Mouse (Mus musculus): ENCODE measurements around the gene Arhgap10. TPM values are rescaled to one million over a fixed set of nuclear protein-coding genes. Genes with fewer than 3 reads are reported as not detected.
"Not testable (repeated sequence)": the region's sequence is repeated elsewhere in the genome, so short reads cannot be mapped to it uniquely, and the experiment has no call there.

Gene Arhgap10
- polyA plus RNA-seq, 1 experiment from 2014 or later: 3.9 TPM

DNA sequence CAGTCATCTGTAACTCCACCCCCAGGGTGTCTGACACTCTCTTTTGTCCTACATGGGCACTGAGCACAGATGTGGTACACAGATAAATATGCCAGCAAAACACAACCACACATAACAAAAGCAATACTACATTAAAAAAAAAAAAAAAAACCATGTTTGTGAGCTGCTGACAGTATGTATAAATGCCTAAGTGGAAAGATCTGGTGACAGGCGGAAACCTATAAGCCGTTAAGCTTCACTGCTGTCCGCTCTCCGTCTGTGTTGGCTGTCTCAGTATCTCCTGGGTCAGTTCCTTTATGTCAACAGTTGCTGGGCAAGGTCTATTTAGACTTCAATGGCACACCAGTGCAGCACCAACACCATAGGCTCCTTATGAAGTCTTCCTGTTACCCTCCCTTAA lies 188.0 kb downstream of the Arhgap10 start:
- no peak for ATAC-seq

DNA sequence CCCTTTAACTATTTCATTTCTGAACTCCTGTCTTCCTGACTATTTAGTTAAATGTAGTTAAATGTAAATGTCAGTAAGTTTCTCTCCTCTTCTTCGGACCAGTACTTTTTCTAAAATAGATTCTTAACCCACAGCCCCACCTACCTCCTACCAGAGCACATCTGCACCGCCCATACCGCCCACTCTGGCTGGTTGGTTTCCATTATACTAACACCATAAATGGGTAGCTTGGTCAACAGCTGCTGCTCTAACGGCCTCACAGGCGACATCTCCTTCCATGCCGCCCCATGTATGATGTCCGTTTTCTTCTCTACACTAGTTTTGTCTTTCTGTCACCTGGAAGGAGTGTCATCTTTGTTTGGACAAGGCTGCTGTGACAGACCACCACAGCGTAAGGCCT lies 189.3 kb downstream of the Arhgap10 start:
- H3K27me3 ChIP-seq (ENCODE audit: insufficient read depth, low read length): no peaks in the 10 kb centered on the region
- H3K27ac ChIP-seq (ENCODE audit: low read depth): no peak overlapping the region
- no peak for TF ChIP-seq CTCF (IDR thresholded peaks at IDR 0.05; ENCODE audit: low read depth)
- TF ChIP-seq EP300 (IDR thresholded peaks at IDR 0.05; ENCODE audit: low read depth): no peak
- H3K9me3 ChIP-seq (ENCODE audit: low read length): no peaks in the 10 kb centered on the region
- H3K9ac ChIP-seq (replicated peaks): no peak overlapping the region
- DNase-seq (no peak), ATAC-seq (no peak)
- 86% methylated on average over 8 of the region's 8 CpGs for WGBS (ENCODE audit: insufficient replicate concordance)
- H3K4me3 ChIP-seq (ENCODE audit: low read depth, low read length): no peak overlapping the region
- H3K4me1 ChIP-seq (ENCODE audit: insufficient read depth): 0 out of 2 replicates have a peak, but pooled peaks cover 3% of the 10 kb centered on the region
- no peak overlapping the region for H3K4me2 ChIP-seq (ENCODE audit: low read depth, low read length)
- H3K36me3 ChIP-seq (replicated peaks; ENCODE audit: insufficient read depth, low read length): no peaks in the 10 kb centered on the region

More for the DNA sequence above, 188.0 kb downstream of the Arhgap10 start:
- H3K27me3 ChIP-seq (ENCODE audit: insufficient read depth, low read length): no peaks in the 10 kb centered on the region
- 0 out of 2 replicates have a peak, but pooled peaks cover 3% of the 10 kb centered on the region for H3K4me1 ChIP-seq (ENCODE audit: insufficient read depth)
- no peaks in the 10 kb centered on the region for H3K36me3 ChIP-seq (replicated peaks; ENCODE audit: insufficient read depth, low read length)
- TF ChIP-seq EP300 (IDR thresholded peaks at IDR 0.05; ENCODE audit: low read depth): no peak
- no peak for TF ChIP-seq CTCF (IDR thresholded peaks at IDR 0.05; ENCODE audit: low read depth)
- no peak overlapping the region for H3K4me2 ChIP-seq (ENCODE audit: low read depth, low read length)
- WGBS (ENCODE audit: insufficient replicate concordance): 60% methylated on average over 4 of the region's 4 CpGs
- no peak for DNase-seq
- no peak overlapping the region for H3K9ac ChIP-seq (replicated peaks)
- no peak overlapping the region for H3K27ac ChIP-seq (ENCODE audit: low read depth)
- H3K9me3 ChIP-seq (ENCODE audit: low read length): no peaks in the 10 kb centered on the region
- no peak overlapping the region for H3K4me3 ChIP-seq (ENCODE audit: low read depth, low read length)

DNA sequence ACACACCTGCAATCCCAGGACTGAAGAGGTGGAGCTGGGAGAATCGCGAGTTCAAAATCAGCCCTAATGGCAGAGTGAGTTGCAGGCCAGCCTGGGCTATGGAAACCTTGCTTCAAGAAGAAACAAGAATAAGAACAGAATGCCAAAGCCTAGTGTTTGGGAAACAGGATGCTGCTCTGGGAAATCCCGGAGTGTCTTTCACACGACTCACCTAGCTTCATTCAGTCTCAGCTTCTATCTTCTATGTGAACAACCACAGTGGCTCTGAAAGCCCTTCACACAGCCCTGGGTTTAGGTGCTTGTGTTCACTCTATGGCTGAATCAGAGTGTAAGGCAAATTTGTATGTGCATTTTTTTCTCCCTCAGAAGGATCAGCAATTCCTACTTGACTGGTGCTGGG lies 190.4 kb downstream of the Arhgap10 start:
- 76% methylated on average over 4 of the region's 4 CpGs for WGBS (ENCODE audit: insufficient replicate concordance)
- no peak overlapping the region for H3K4me3 ChIP-seq (ENCODE audit: low read depth, low read length)
- H3K9ac ChIP-seq (replicated peaks): no peak overlapping the region
- ATAC-seq (no peak), DNase-seq (no peak)
- no peak for TF ChIP-seq CTCF (IDR thresholded peaks at IDR 0.05; ENCODE audit: low read depth)
- H3K9me3 ChIP-seq (ENCODE audit: low read length): no peaks in the 10 kb centered on the region
- H3K27me3 ChIP-seq (ENCODE audit: insufficient read depth, low read length): no peaks in the 10 kb centered on the region
- 0 out of 2 replicates have a peak, but pooled peaks cover 3% of the 10 kb centered on the region for H3K4me1 ChIP-seq (ENCODE audit: insufficient read depth)
- no peak overlapping the region for H3K27ac ChIP-seq (ENCODE audit: low read depth)
- H3K4me2 ChIP-seq (ENCODE audit: low read depth, low read length): no peak overlapping the region
- no peaks in the 10 kb centered on the region for H3K36me3 ChIP-seq (replicated peaks; ENCODE audit: insufficient read depth, low read length)

DNA sequence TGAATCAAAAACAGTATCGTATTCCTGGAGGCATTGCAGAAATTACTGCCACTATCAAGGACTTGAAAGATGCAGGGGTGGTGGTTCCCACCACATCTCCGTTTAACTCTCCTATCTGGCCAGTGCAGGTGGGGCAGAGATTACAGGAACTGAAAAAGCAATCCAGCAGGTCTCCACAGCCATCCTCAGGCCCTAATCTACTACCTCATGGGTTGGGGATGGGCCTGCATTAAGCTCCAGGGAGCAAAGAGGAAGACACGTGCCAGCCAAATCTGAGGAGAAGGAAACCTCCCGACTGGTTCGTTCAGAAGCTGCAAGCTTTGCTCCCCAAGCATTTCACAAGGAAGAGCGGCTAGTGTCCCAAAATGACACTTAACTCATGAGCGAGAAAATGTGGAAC lies 195.0 kb downstream of the Arhgap10 start:
- ATAC-seq; DNase-seq; H3K4me1 ChIP-seq (ENCODE audit: insufficient read depth); H3K4me3 ChIP-seq (ENCODE audit: low read depth, low read length); H3K4me2 ChIP-seq (ENCODE audit: low read depth, low read length); H3K9ac ChIP-seq (replicated peaks); H3K36me3 ChIP-seq (replicated peaks; ENCODE audit: insufficient read depth, low read length); H3K27me3 ChIP-seq (ENCODE audit: insufficient read depth, low read length); H3K9me3 ChIP-seq (ENCODE audit: low read length); H3K27ac ChIP-seq (ENCODE audit: low read depth): not testable (repeated sequence)
- 70% methylated on average over 6 of the region's 7 CpGs for WGBS (ENCODE audit: insufficient replicate concordance)

DNA sequence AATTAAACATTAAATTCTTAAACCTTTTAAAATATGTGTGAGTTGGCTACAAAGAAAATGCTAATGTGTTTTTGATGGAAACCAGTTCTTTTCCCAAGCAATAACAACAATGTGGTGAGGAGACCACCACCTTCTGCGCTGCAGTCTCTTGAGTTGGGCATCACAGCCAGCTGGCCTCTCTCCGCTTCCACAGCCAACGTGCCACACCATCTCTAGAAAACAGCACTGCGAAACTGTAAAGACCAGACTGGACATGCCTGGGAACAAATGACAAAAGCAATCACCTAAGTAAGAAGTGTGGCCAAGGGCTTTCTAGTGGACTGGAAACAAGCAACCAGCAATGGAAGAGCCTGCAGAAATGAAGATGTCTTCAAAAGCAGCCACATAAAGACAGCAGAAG lies 195.9 kb downstream of the Arhgap10 start:
- no peak overlapping the region for H3K27ac ChIP-seq (ENCODE audit: low read depth)
- no peaks in the 10 kb centered on the region for H3K9me3 ChIP-seq (ENCODE audit: low read length)
- WGBS (ENCODE audit: insufficient replicate concordance): 91% methylated on average over 4 of the region's 4 CpGs
- H3K4me3 ChIP-seq (ENCODE audit: low read depth, low read length): no peak overlapping the region
- no peaks in the 10 kb centered on the region for H3K36me3 ChIP-seq (replicated peaks; ENCODE audit: insufficient read depth, low read length)
- DNase-seq (no peak), ATAC-seq (no peak)
- H3K9ac ChIP-seq (replicated peaks): no peak overlapping the region
- H3K27me3 ChIP-seq (ENCODE audit: insufficient read depth, low read length): no peaks in the 10 kb centered on the region
- H3K4me1 ChIP-seq (ENCODE audit: insufficient read depth): no peaks in the 10 kb centered on the region
- H3K4me2 ChIP-seq (ENCODE audit: low read depth, low read length): no peak overlapping the region
- TF ChIP-seq EP300 (IDR thresholded peaks at IDR 0.05; ENCODE audit: low read depth): no peak

DNA sequence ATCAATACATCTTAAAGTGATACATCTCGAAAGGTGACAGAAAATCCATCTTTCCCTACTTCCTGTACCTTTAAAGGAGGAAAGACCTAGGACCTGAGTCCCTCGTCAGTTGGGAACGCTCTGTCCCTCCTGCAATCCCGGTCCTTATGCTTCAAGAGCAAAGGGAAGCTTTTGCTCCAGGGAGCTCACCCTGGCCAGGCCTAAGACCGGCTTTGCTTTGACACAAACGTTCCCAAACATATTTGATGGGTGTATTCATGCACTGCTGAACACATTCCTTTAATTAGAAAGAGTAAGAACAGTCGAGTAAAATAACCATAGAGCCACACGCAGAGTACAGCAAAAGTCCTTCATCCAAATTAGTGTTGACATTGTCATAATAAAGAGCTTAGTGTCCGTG lies 199.2 kb downstream of the Arhgap10 start:
- Histone ChIP-seq H3K27ac (ENCODE audit: low read depth) (no peak overlapping the region), H3K9ac (replicated peaks) (no peak overlapping the region), H3K4me2 (ENCODE audit: low read depth, low read length) (no peak overlapping the region), H3K27me3 (ENCODE audit: insufficient read depth, low read length) (no peaks in the 10 kb centered on the region), H3K4me1 (ENCODE audit: insufficient read depth) (no peaks in the 10 kb centered on the region), H3K36me3 (replicated peaks; ENCODE audit: insufficient read depth, low read length) (no peaks in the 10 kb centered on the region), H3K9me3 (ENCODE audit: low read length) (no peaks in the 10 kb centered on the region), H3K4me3 (ENCODE audit: low read depth, low read length) (no peak overlapping the region)
- DNase-seq (no peak), ATAC-seq (no peak)
- 82% methylated on average over 9 of the region's 9 CpGs for WGBS (ENCODE audit: insufficient replicate concordance)
- TF ChIP-seq CTCF (IDR thresholded peaks at IDR 0.05; ENCODE audit: low read depth): no peak
- no peak for TF ChIP-seq EP300 (IDR thresholded peaks at IDR 0.05; ENCODE audit: low read depth)

DNA sequence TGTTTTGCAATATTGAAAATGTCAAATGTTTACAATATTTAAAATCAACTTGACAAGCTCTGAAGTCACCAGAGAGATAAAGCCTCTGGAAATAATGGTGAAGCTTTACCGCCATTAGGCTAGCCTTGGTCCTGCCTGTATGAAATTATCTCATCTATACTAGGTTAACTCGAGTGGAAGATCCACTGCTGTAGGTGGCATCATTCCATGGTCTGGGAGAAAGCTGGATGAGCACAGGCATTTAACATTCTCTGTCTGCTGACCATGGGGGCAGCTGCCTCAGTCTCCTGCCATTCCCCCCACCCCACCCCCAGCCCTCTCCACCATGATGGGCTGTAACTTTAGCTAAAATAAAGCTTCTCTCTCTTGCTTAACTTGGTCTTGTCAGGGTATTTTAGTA lies 200.0 kb downstream of the Arhgap10 start:
- H3K9ac ChIP-seq (replicated peaks): no peak overlapping the region
- no peaks in the 10 kb centered on the region for H3K36me3 ChIP-seq (replicated peaks; ENCODE audit: insufficient read depth, low read length)
- no peak overlapping the region for H3K4me2 ChIP-seq (ENCODE audit: low read depth, low read length)
- H3K4me3 ChIP-seq (ENCODE audit: low read depth, low read length): no peak overlapping the region
- no peaks in the 10 kb centered on the region for H3K4me1 ChIP-seq (ENCODE audit: insufficient read depth)
- ATAC-seq: no peak
- no peak for TF ChIP-seq EP300 (IDR thresholded peaks at IDR 0.05; ENCODE audit: low read depth)
- TF ChIP-seq CTCF (IDR thresholded peaks at IDR 0.05; ENCODE audit: low read depth): no peak
- 78% methylated on average over 2 of the region's 2 CpGs for WGBS (ENCODE audit: insufficient replicate concordance)
- DNase-seq: no peak
- H3K27me3 ChIP-seq (ENCODE audit: insufficient read depth, low read length): no peaks in the 10 kb centered on the region
- H3K27ac ChIP-seq (ENCODE audit: low read depth): no peak overlapping the region
- no peaks in the 10 kb centered on the region for H3K9me3 ChIP-seq (ENCODE audit: low read length)

Data from liver, postnatal 0 days (tissue).